Mouse (Mus musculus): ENCODE measurements around the gene Tomt.

Tomt gene

GRCm38 (mm10) chr7:101852846-101853245, 53.3 kb downstream of the Tomt start:
- no peak for DNase-seq

GRCm38 (mm10) chr7:101851689-101852088, 54.5 kb downstream of the Tomt start:
- no peak for DNase-seq

All from right cerebral cortex, postnatal 25 days (tissue).